Mouse (Mus musculus) testis, postnatal 10 days (tissue): ENCODE results near the gene Gm9767.

ENCODE experiments used
- DNase-seq: peaks from one replicate; pipeline ENCODE4 v3.0.0; 2021; ENCODE audit warnings: low spot score

Gm9767 gene

DNA sequence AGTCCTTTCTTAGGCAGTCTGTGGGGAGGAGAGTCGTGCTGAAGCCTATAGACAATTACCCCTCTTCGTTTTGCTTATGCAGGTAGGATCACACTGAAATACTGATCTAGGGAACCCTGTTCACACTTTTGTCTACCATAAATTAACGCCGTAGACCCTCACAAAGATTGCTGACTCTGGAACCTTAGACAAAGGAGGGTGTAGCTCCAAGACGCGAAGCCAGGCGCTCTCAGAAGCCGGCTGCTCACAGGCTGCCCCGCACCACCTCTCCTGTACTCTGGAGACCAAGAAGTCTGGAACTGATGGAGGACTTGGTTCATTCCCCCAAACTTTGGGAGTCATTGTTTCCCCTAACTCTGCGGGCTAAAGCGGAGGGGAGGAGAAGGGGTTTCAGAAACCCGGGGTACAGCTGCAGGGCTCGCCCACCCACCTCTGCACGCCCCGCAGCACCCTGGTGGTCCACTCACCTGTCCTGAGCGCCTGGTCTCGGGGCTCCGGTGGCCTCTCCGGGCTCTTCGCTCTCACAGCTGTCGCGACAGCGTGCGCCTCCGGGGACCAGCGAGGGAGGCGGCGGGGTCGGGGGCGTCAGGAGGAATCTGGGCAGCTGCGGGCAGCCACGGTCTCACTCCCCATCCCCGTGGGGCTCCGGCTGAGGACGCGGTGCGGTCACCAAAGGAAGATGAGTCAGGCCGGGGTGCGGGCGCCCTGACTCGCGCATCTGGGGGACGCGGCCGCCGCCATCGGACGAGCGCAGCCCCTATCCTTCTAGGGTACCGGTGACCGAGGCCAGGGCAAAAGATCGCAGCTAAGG is at the start of gene Gm9767:
Gm9767 (plus strand) TSS at position 585 of the 811 bp plus-strand sequence.
- DNase-seq, result peak; percentile 51

DNA sequence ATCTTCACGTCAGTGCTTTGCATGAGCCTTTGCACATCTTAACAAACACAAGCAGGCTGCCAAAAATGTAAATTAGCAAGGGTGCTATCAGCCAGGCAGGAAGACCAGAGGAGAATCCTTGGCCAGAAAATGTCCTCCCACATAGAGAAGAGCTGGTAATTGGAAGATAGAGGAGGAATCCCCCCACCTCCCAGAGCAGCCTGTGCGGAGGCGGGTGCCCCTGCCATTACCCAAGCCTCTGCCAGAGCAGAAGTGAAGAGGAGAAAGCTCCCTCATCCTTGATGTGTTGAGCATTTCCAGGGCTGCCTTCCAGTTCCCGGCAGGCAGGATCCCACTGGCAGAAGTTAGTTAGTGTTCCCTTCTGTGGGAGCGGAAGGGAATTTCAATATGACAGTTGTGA is 43.1 kb upstream of the Gm9767 start:
- peak; percentile 41 for DNase-seq

DNA sequence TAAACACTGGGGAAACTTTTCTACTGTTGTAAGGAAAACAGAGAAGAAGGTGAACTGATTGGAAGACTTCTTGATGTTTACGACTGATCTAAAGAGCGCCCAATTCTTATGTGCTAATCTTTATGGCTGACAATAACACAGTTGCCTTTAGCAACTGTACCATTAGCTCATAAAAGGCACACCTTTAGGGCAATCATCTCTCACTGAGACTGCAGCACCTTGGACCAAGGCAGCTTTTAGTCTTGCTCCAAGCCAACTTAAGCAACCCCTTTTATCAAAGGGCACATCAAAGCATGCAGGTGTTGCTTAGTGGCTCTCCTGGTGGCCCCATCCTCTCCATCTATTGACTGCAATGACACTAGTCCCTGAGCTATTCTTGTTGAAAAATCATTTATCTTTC is 26.9 kb upstream of the Gm9767 start:
- DNase-seq, result no peak

DNA sequence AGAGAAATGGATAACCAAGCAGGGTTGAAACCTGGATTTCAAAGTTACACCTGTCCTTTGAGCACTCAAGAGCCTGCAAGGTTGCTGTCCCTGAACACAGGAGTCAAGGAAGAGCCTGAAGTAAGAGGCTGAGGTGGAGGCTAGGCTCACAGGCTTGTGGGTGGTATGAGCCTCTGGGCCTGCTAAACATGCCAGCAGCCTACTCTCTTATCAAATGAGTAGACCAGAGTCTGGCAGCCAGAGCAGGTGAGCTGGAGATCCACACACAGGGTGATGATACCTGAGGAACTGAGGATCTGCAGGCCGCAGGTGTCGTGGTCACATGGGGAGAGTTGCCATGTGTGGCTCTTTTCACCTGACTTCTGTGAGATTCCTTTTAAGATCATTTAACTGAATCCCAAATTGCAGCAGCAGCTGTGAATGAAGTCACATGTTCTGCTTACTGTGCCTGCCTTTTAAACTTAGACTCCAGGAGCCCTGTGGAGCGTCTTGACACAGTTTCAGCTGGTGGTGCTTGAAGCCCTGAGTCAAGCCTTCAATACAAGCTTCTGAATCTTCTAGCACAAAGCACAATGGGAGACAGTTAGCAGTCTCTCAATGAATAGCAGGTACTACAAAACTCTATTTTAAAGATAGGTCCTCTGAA is 18.3 kb upstream of the Gm9767 start:
- DNase-seq, result no peak

DNA sequence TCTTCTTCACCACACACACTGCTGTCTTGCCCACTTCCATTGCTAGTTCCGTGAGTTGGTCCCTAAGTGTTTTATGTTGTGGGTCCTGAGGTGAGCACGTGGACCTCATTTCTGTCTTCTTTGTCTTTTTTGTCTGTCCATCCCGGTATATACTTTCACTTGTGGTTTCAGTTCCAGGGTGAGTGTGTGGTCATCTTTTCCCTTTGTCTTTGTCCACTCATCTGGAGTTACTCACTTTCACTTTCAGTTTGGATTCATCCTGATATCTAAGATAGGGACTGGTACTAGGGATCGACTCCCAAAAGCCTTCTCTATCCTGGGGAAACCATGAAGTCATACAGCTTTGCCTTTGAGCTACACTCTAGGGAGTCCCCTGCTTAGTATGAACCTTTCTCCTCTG is 15.0 kb upstream of the Gm9767 start:
- DNase-seq, result no peak

GRCm38 (mm10) chr10:26071986-26072385 is 6.1 kb upstream of the Gm9767 start:
- no peak for DNase-seq

GRCm38 (mm10) chr10:26076949-26077348 is 1.1 kb upstream of the Gm9767 start:
- DNase-seq, result no peak

GRCm38 (mm10) chr10:26078521-26079142 is 577 bp downstream of the Gm9767 start, which contains the start of gene Tmem200a:
TSS of gene Tmem200a (minus strand) at chr10:26079052.
- DNase-seq, result peak; percentile 73

GRCm38 (mm10) chr10:26079678-26080077 is 1.6 kb downstream of the Gm9767 start:
- DNase-seq, result no peak

DNA sequence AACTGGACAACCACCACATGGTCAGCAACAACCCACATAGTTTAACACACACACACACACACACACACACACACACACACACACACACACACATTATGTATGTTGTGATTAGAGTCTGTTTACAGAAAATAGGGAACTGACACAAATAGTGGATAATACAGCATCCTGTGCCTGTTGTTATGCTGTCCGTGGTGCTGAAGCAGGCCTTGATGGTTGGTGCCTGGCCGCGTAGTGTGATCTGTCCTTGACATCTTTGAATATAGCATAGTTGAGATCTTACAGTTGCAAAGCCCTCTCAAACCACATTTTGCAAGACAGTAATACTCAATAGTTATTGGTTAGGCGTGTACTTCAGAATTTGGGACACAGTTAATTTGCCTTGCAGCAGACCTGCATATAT is 4.0 kb downstream of the Gm9767 start:
- peak; percentile 52 for DNase-seq

DNA sequence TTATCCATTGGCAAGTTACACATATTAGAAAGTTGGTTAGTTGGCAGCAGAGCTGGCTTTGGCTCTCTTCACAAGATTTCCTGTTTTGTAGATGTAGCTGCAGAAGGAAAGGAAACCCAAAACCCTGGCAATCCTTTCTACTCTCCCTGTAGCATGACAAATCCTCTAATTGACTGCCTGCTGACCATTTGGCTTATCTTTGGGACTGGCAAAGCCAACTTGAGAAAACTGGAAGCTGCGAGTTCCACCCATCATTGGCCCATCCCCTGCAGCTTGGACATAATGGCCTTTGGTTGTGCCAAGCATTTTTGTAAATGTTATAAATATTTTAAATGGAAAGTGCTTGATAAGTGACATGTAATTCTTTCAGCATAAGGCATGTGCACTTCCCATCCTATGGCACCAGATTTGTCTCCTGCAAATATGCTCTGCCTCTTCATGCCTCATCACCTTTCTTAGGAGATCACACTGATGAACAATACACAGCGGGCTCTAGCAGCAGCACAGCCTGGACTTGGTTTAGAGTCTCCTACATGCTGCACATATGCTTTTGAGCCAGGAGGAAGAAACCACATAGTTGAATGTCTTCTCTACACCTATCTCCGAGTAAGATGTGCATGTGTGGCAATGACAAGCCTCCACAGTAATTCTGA is 25.4 kb downstream of the Gm9767 start:
- DNase-seq, result no peak

- DNase-seq, result no peak
Measured at GRCm38 (mm10) chr10:26114409-26114808, 36.4 kb downstream of the Gm9767 start.

DNA sequence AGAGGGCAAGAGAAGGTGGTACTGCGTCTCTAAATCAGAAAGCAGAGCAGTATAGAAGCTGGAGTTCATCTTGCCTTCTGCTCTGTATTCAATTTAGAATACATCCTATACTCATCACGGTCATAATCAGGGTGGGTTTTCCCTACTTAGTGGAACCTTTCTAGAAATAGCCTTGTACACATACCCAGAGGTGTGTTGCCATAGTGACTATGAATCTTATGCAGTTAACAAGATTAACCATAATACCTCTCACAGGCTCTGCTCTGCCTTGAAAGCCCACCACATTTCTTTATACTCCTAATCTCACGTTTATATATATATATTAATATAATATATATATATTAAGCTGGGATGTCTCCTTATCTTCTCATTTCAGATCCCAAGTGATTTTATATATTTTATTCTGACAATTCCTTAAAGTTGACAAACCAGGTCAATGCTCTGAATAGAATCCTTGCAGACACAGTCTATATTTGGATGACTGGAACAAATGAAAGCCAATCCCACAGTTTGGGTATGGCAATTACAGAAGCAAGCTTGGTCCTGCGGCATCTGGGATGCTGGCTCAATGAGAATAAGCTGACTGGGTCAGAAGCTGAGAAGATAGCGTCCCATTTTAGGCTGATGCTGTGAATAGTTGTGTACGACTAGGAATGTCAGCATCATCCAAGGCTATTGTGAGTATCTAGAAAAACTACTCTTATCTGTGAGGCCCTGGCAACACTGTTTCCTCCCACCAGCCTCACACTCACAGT is 41.2 kb downstream of the Gm9767 start:
- no peak for DNase-seq

DNA sequence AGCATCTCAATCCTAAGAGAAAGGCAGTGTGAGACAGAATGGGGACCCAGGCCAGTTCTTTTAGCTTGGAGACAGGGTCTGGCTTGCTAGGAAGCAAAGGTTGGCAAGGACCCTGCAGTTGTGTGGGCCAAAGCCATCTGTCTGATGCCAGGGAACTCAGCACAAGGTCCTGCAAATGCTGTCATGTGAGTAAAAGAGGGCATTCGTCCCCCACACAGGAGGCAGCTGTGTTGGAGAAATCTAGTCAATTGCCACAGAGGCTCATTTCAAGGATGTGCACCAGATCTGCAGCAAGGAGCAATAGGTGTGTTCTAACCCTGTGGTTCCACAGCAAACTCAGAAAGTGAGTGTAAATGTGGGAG is 41.7 kb downstream of the Gm9767 start:
- no peak for DNase-seq
